Mouse (Mus musculus): ENCODE results near the gene Lrfn1. TPM values are rescaled to one million over a fixed set of nuclear protein-coding genes. Genes with fewer than 3 reads are reported as not detected.

Gene Lrfn1
- polyA plus RNA-seq (2015; fragmentation: Nextera tagmentation; extraction: Ambion mirVana), result 0.15 and 0.36 TPM in 2 replicates

DNA sequence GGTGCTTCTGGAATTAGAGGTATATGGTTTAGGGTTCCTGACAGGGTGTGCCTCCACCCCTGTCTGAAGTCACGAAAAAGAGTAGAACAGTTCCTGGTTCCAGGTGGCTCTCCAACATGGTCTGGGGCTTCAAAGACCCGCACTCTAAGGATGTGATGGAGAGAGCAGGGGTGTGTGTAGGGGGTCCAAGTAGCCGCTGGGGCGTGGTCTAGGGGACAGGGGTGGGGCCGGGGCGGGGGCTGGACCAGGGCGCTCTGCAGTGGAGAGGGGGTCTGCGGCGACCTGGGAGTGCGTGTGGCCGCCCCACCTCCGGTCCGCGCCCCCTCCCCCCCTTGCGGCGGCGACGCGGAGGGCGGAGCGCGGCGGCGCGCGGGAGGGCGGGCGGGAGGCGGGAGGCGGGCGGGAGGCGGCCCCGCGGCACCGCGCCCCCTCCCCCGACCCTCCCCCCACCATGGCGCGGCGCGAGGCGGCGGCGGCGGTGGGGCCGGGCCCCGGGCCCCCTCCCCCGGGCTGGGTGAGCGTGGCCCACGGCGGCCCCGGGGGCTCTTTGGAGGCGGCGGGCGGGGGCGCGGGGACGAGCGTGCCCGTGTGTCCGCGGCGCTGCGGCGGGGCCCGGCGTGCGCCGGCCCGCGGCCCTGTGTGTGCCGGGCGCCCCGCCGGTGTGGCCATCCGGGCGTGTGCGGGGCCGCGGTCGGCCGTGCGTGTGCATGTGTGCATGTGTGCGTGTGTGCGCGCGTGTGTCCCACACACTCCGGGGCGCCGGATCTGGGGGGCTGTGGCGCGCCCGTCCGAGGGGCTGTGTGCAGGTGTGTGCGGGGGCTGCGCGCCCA is at the start of gene Lrfn1:
Gene Lrfn1, plus strand, starts transcription at position 450 of the 830 bp plus-strand sequence.
- Histone ChIP-seq H3K9me3 (replicated peaks) (no peaks in the 10 kb centered on the region), H3K27me3 (peaks cover 21% of the 10 kb centered on the region), H3K9ac (peak within 1 kb of the TSS; percentile 70), H3K4me3 (replicated peaks) (peak within 1 kb of the TSS; percentile 66), H3K4me1 (replicated peaks) (peaks cover 15% of the 10 kb centered on the region), H3K4me2 (peak within 1 kb of the TSS; percentile 89), H3K27ac (no peak within 1 kb of the TSS), H3K36me3 (no peaks in the 10 kb centered on the region)
- DNase-seq (no peak), ATAC-seq (ENCODE audit: low read depth) (peak; percentile 36; the same call in 1 of the 2 replicates)
- WGBS (ENCODE audit: insufficient replicate concordance), result 1% methylated on average over 39 of the region's 97 CpGs

DNA sequence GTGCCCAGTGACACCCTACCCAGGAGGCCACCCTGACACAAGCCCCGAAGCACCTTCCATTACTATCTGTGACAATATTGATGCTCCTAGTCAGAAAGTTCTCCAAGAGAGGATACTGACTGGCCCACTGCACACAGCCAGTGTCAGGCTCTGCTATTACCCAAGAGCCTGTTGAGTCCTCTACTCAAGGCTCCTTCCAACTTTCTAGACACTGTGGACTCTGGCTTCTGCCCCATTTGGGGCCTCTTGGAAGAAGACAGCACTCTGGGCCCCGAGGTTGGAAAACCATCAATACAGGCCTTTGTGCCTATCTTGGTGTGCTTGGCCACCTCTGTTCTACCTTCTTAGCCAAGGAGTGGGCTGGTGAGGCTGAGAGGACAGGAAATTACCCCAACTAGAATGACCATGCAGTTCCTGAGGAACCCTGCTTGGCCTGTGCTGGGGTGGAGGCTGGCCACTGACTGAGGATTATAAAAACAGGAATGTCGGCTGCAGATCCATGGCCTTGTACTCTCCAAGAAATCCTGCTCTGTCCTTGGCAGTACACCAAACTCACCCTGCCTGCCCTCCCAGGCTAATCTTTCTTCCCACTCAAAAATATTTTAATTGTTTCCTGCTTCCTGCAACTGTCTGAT is 40.8 kb upstream of the Lrfn1 start:
- 81% methylated on average over 3 of the region's 3 CpGs for WGBS (ENCODE audit: insufficient replicate concordance)
- Histone ChIP-seq H3K27me3 (no peaks in the 10 kb centered on the region), H3K27ac (peak overlapping the region; percentile 15; the same call in 1 of the 2 replicates), H3K4me3 (replicated peaks) (no peak overlapping the region), H3K4me1 (replicated peaks) (no peaks in the 10 kb centered on the region; the same call in 1 of the 2 replicates), H3K4me2 (no peak overlapping the region), H3K36me3 (peaks cover 91% of the 10 kb centered on the region), H3K9ac (no peak overlapping the region), H3K9me3 (replicated peaks) (no peaks in the 10 kb centered on the region)
- DNase-seq (no peak), ATAC-seq (ENCODE audit: low read depth) (no peak)

DNA sequence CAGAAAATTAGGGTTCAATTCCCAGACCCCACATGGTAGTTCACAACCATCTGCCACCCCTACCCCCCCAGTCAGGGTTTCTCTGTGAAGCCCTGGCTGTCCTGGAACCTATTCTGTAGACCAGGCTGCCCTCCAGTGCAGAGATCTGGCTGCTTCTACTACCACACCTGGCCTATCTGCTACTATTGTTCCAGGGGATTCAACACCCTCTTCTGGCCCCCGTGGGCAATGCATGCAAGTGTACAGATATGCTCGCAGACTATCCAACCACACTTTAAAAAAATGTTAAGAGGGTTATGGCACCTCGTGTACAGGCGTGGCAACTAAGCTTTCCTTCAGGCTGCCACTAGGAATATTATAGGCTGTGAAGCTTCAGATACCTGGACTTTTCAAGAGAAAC is 39.0 kb upstream of the Lrfn1 start:
- Histone ChIP-seq H3K4me2 (no peak overlapping the region), H3K4me3 (replicated peaks) (no peak overlapping the region), H3K4me1 (replicated peaks) (no peaks in the 10 kb centered on the region; the same call in 1 of the 2 replicates), H3K36me3 (peaks cover 91% of the 10 kb centered on the region), H3K9ac (no peak overlapping the region), H3K9me3 (replicated peaks) (no peaks in the 10 kb centered on the region), H3K27me3 (no peaks in the 10 kb centered on the region), H3K27ac (no peak overlapping the region)
- 69% methylated on average over 4 of the region's 4 CpGs for WGBS (ENCODE audit: insufficient replicate concordance)
- DNase-seq, result no peak
- no peak for ATAC-seq (ENCODE audit: low read depth)

DNA sequence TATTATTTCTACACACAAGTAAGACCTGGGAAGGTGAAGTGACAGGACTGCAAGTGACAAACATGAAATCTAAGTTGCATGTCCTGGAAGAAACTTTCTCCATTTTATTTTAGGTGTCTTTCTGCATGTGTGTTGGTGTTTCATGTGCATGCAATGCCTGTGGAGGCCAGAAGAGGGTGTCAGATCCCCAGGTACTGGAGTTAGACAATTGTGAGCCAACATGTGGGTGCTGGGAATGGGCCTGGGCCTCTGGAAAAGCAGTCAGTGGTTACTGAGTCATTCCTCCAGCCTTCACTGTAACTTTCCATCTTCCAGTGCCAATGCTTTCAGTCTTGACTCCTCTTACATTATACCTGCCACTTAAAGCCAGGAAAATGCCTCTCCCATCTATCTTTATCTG is 34.4 kb upstream of the Lrfn1 start:
- H3K27ac ChIP-seq, result no peak overlapping the region
- no peaks in the 10 kb centered on the region for H3K9me3 ChIP-seq (replicated peaks)
- H3K36me3 ChIP-seq, result peaks cover 99% of the 10 kb centered on the region
- no peak overlapping the region for H3K4me3 ChIP-seq (replicated peaks)
- no peak for DNase-seq
- no peak overlapping the region for H3K9ac ChIP-seq
- H3K27me3 ChIP-seq, result no peaks in the 10 kb centered on the region
- 0 out of 2 replicates have a peak, but pooled peaks cover 3% of the 10 kb centered on the region for H3K4me1 ChIP-seq (replicated peaks)
- ATAC-seq (ENCODE audit: low read depth), result no peak
- H3K4me2 ChIP-seq, result no peak overlapping the region

DNA sequence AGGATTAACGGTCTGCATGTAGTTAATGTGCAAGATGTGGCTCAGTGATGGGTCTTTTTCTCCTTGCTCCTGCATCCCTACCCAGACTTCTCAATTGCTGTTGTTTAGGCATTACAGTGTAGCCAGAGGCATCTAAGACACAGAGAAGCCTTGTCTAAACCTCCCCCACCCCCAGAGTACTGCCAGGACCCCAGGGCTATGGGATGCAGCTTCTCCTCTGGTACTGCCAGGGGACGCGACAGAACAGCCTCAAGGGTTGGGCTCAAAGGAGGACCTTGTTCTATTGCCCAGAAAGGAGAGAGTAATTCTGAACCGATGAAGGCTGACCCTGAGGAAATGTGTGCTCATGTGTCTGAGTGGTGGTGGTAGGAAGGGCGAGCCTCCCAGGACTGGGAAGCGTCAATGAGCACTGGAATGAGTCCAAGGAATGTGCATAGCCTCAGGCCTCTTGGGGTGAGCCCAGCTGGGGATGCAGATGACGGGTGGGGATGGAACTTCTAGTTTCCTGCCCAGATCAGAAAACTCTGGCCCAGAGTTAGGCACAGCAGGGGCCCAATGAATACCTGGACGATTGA is 33.6 kb upstream of the Lrfn1 start:
- 89% methylated on average over 8 of the region's 8 CpGs for WGBS (ENCODE audit: insufficient replicate concordance)
- Histone ChIP-seq H3K4me1 (replicated peaks) (0 out of 2 replicates have a peak, but pooled peaks cover 3% of the 10 kb centered on the region), H3K9ac (no peak overlapping the region), H3K27me3 (no peaks in the 10 kb centered on the region), H3K36me3 (peaks cover 99% of the 10 kb centered on the region), H3K9me3 (replicated peaks) (no peaks in the 10 kb centered on the region), H3K27ac (no peak overlapping the region), H3K4me3 (replicated peaks) (no peak overlapping the region), H3K4me2 (no peak overlapping the region)
- ATAC-seq (ENCODE audit: low read depth), result no peak
- no peak for DNase-seq

DNA sequence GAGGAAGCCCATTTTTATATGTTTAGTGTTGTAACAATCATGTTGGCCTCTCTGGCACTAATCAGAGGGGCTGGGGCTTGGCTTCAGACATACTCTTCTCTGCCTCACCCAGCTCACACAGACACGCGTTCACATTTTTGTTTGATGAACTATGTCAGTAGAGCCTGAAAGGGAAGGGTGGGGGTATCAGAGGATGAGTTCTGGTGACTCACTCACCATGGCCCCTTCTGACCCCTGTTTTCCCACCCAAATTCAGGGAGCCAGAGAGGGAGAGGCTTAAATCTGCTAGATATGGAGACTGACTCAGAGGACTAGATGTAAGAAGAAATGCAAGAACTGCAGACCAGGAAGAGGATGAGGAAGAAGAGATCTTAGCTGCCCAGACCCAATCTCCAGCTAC is 32.4 kb upstream of the Lrfn1 start:
- no peak for ATAC-seq (ENCODE audit: low read depth)
- no peaks in the 10 kb centered on the region for H3K27me3 ChIP-seq
- H3K4me2 ChIP-seq, result no peak overlapping the region
- H3K27ac ChIP-seq, result no peak overlapping the region
- no peak overlapping the region for H3K4me3 ChIP-seq (replicated peaks)
- peaks cover 94% of the 10 kb centered on the region for H3K36me3 ChIP-seq
- 0 out of 2 replicates have a peak, but pooled peaks cover 3% of the 10 kb centered on the region for H3K4me1 ChIP-seq (replicated peaks)
- WGBS (ENCODE audit: insufficient replicate concordance), result 96% methylated on average over 2 of the region's 2 CpGs
- H3K9me3 ChIP-seq (replicated peaks), result no peaks in the 10 kb centered on the region
- no peak overlapping the region for H3K9ac ChIP-seq
- no peak for DNase-seq

DNA sequence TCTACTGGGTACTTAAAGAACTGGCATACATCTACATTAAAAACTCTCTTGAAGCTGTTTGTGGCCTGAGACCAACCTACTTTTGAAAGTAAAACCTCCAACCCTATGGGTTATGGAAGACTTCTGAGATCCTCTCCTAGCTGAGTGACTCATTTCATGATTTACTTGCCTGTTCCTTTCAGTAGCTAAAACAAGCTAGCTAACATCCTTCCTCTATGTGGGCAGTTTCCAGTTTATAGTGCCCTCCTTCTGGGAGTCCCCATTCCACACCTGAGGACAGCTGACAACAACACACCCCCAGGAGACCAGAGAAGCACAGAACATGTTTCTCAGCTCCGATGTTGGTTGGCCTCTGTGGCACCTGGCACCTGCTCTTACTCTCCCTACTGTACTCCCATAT is 28.8 kb upstream of the Lrfn1 start:
- Histone ChIP-seq H3K36me3 (peaks cover 60% of the 10 kb centered on the region), H3K4me3 (replicated peaks) (no peak overlapping the region), H3K9me3 (replicated peaks) (no peaks in the 10 kb centered on the region), H3K9ac (no peak overlapping the region), H3K4me1 (replicated peaks) (0 out of 2 replicates have a peak, but pooled peaks cover 3% of the 10 kb centered on the region), H3K4me2 (no peak overlapping the region), H3K27ac (no peak overlapping the region), H3K27me3 (no peaks in the 10 kb centered on the region)
- ATAC-seq (ENCODE audit: low read depth), result no peak
- no peak for DNase-seq
- 88% methylated on average over 1 of the region's 1 CpGs for WGBS (ENCODE audit: insufficient replicate concordance)

DNA sequence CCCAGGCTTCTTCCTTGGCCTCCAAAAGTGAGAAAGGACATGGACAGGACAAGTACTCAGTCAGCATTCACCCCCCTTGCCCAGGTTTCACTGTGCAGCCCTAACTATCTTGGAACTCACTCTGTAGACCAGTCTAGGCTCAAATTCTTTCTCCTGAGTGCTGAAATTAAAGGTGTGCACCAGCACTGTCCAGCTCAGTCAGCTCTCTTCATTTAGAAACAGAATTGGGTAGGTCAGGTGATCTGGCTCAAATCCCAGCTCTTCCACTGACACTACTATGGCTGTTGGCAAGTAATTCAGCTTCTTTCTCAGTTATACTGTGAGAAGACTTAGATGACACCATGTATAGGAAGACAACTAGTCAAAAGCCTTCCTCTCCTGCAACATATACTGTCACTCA is 24.0 kb upstream of the Lrfn1 start:
- H3K4me2 ChIP-seq, result no peak overlapping the region
- no peak overlapping the region for H3K27ac ChIP-seq
- H3K9ac ChIP-seq, result no peak overlapping the region
- no peak for DNase-seq
- H3K36me3 ChIP-seq, result peaks cover 26% of the 10 kb centered on the region
- no peak for ATAC-seq (ENCODE audit: low read depth)
- H3K9me3 ChIP-seq (replicated peaks), result no peaks in the 10 kb centered on the region
- no peaks in the 10 kb centered on the region for H3K27me3 ChIP-seq
- H3K4me3 ChIP-seq (replicated peaks), result no peak overlapping the region
- H3K4me1 ChIP-seq (replicated peaks), result peaks cover 37% of the 10 kb centered on the region

DNA sequence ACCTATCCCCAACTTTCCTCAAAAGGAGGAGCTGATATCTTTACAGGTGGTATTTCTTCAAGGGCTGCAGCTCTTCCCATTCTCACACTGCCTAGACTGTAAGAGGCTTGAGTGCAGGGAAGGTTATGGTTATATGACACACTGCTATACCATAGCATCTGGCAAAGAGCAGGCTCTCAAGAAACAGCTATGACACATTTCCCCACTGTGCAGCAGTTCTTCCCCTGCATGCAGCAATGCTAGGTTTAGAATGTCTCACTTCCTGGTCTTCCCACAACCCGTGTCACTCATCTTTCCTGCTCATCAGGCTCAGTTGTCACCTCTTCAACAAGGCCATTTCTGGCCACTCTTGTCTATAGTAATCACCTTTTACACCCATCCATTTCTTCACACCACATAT is 21.3 kb upstream of the Lrfn1 start:
- Histone ChIP-seq H3K9me3 (replicated peaks) (no peaks in the 10 kb centered on the region), H3K27me3 (no peaks in the 10 kb centered on the region), H3K36me3 (peaks cover 17% of the 10 kb centered on the region; the same call in 1 of the 2 replicates), H3K9ac (peak overlapping the region; percentile 43), H3K4me3 (replicated peaks) (no peak overlapping the region), H3K4me1 (replicated peaks) (peaks cover 65% of the 10 kb centered on the region), H3K27ac (peak overlapping the region; percentile 87), H3K4me2 (peak overlapping the region; percentile 6; the same call in 1 of the 2 replicates)
- ATAC-seq (ENCODE audit: low read depth) (no peak), DNase-seq (no peak)
- 24% methylated on average over 1 of the region's 1 CpGs for WGBS (ENCODE audit: insufficient replicate concordance)

DNA sequence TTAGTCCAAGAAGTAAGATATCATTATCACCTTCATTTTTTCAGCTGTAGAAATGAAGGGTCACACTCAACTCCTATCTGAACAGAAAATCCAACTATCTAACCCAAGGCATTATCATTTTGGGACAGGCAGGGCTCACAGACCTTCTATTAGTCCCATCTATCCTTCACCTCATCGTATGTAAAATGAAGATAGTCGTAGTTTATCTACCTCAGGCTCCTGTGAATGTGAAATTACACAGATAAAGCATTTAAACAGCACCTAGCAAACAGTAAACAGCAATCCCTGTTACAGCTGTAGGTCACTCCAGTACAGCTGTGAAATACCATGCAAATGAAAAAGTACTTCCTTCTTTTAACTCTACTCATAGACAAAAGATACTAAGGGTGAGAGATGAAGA is 19.5 kb upstream of the Lrfn1 start:
- H3K4me2 ChIP-seq, result peak overlapping the region; percentile 86
- H3K36me3 ChIP-seq, result peaks cover 17% of the 10 kb centered on the region; the same call in 1 of the 2 replicates
- H3K4me1 ChIP-seq (replicated peaks), result peaks cover 69% of the 10 kb centered on the region
- no peaks in the 10 kb centered on the region for H3K27me3 ChIP-seq
- 26% methylated on average over 2 of the region's 2 CpGs for WGBS (ENCODE audit: insufficient replicate concordance)
- ATAC-seq (ENCODE audit: low read depth) (peak; percentile 13), DNase-seq (peak; percentile 31)
- H3K4me3 ChIP-seq (replicated peaks), result peak overlapping the region; percentile 81
- H3K27ac ChIP-seq, result peak overlapping the region; percentile 87
- no peaks in the 10 kb centered on the region for H3K9me3 ChIP-seq (replicated peaks)
- peak overlapping the region; percentile 95 for H3K9ac ChIP-seq

DNA sequence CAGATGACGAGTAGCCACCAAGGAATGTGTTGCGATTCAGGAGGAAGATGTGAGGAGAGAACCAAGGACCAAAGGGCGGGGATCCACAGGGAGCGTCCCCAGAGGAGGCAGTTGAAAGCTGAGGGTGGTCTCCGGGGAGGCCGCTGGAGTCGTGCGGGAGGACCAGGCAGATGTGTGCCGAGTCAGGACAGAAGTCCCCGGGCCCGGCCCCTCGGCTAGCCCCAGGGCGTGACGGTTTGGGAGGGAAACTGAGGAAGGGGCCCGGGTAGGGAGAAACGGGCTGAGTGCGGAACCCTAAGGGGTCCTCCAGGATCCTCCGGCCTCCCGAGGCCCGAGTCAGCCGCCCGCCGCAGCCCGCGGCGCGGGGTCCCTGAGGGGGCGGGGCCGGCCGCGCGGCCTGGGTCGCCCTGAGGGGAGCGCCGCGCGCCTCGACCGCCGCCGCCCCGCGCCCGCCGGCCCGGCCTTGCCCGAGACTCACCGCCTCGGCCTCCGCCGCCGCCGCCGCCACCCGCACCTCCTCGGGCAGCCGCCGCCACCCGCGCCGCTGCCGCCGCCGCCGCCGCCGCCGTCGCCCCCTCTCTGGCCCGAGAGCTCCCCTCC is 16.0 kb upstream of the Lrfn1 start:
- Histone ChIP-seq H3K4me1 (replicated peaks) (peaks cover 74% of the 10 kb centered on the region), H3K9me3 (replicated peaks) (no peaks in the 10 kb centered on the region), H3K4me3 (replicated peaks) (peak overlapping the region; percentile 81), H3K9ac (peak overlapping the region; percentile 95), H3K27me3 (no peaks in the 10 kb centered on the region), H3K36me3 (peaks cover 15% of the 10 kb centered on the region; the same call in 1 of the 2 replicates), H3K4me2 (peak overlapping the region; percentile 86), H3K27ac (peak overlapping the region; percentile 45)
- DNase-seq (peak; percentile 16), ATAC-seq (ENCODE audit: low read depth) (peak; percentile 6)
- WGBS (ENCODE audit: insufficient replicate concordance), result under 1% methylated on average over 22 of the region's 70 CpGs
